Mouse (Mus musculus) neural tube, embryonic 12.5 days (tissue): ENCODE results near the gene Thbs1. TPM values are rescaled to one million over a fixed set of nuclear protein-coding genes. Genes with fewer than 3 reads are reported as not detected.

Experiments
- ATAC-seq: fragments of 200-750 bp; cut with Nextera tagmentation; 2 replicates; pipeline ENCODE4 v1.8.0; 2017; ENCODE audit warnings: low read depth, mild to moderate bottlenecking, moderate TSS enrichment, moderate library complexity; ENCODE audit not compliant: low FRiP score
- H3K27ac ChIP-seq: fragments of 300-500 bp; sonication (generic); 2 replicates; pipeline ENCODE4 v1.5.1; 2016
- H3K27me3 ChIP-seq: fragments of 300-500 bp; sonication (generic); replicated peaks from 2 replicates; pipeline ENCODE4 v1.6.1; 2016; ENCODE audit warnings: mild to moderate bottlenecking
- H3K36me3 ChIP-seq: fragments of 300-500 bp; sonication (generic); 2 replicates; pipeline ENCODE4 v1.6.1; 2016; ENCODE audit warnings: mild to moderate bottlenecking
- H3K4me1 ChIP-seq: fragments of 300-500 bp; sonication (generic); 2 replicates; pipeline ENCODE4 v1.6.1; 2016
- H3K4me2 ChIP-seq: fragments of 300-500 bp; sonication (generic); replicated peaks from 2 replicates; pipeline ENCODE4 v1.6.1; 2016; ENCODE audit warnings: mild to moderate bottlenecking
- H3K4me3 ChIP-seq: fragments of 300-500 bp; sonication (generic); 2 replicates; pipeline ENCODE4 v1.5.1; 2016
- H3K9ac ChIP-seq: fragments of 300-500 bp; sonication (generic); 2 replicates; pipeline ENCODE4 v1.6.1; 2016; ENCODE audit warnings: mild to moderate bottlenecking
- H3K9me3 ChIP-seq: fragments of 300-500 bp; sonication (generic); 2 replicates; pipeline ENCODE4 v1.6.1; 2016; ENCODE audit warnings: mild to moderate bottlenecking
- WGBS: fragments of 180-500 bp; shearing (Covaris S2); methylation state at CpG from one replicate; pipeline ENCODE4 v1.1.7; 2016; 5-methylcytosine and 5-hydroxymethylcytosine counted together
- polyA plus RNA-seq: library from polyadenylated mRNA; unstranded; fragments of >200 nt; fragmentation: Nextera tagmentation; extraction: Ambion mirVana; gene quantifications from 2 replicates; pipeline ENCODE4 v1.2.1, GENCODE M21; 2016

Gene Thbs1
- polyA plus RNA-seq, 1 experiment from 2014 or later, result 15.8 TPM

GRCm38 (mm10) chr2:118160991-118161390 is 49.3 kb downstream of the Thbs1 start:
- Histone ChIP-seq H3K4me3 (no peak overlapping the region), H3K36me3 (no peaks in the 10 kb centered on the region), H3K9me3 (no peaks in the 10 kb centered on the region), H3K27ac (no peak overlapping the region), H3K27me3 (no peaks in the 10 kb centered on the region), H3K4me2 (no peak overlapping the region), H3K4me1 (peaks cover 8% of the 10 kb centered on the region; the same call in 1 of the 2 replicates), H3K9ac (no peak overlapping the region)
- WGBS, result 77% methylated on average over 2 of the region's 2 CpGs
- ATAC-seq, result no peak

GRCm38 (mm10) chr2:118162486-118162885 is 50.8 kb downstream of the Thbs1 start:
- no peaks in the 10 kb centered on the region for H3K9me3 ChIP-seq
- H3K27me3 ChIP-seq, result no peaks in the 10 kb centered on the region
- no peak overlapping the region for H3K9ac ChIP-seq
- no peaks in the 10 kb centered on the region for H3K36me3 ChIP-seq
- no peak overlapping the region for H3K4me3 ChIP-seq
- no peak overlapping the region for H3K27ac ChIP-seq
- WGBS, result 56% methylated on average over 5 of the region's 5 CpGs
- H3K4me2 ChIP-seq, result no peak overlapping the region
- ATAC-seq, result no peak
- peaks cover 8% of the 10 kb centered on the region; the same call in 1 of the 2 replicates for H3K4me1 ChIP-seq

- Histone ChIP-seq H3K9me3 (no peaks in the 10 kb centered on the region), H3K4me3 (no peak overlapping the region), H3K36me3 (no peaks in the 10 kb centered on the region), H3K4me1 (peaks cover 8% of the 10 kb centered on the region; the same call in 1 of the 2 replicates), H3K9ac (no peak overlapping the region), H3K27ac (no peak overlapping the region), H3K27me3 (no peaks in the 10 kb centered on the region), H3K4me2 (no peak overlapping the region)
- ATAC-seq, result no peak
- 83% methylated on average over 6 of the region's 6 CpGs for WGBS
These were observed 52.5 kb downstream of the Thbs1 start for GRCm38 (mm10) chr2:118164137-118164536.

GRCm38 (mm10) chr2:118165691-118166090 is 54.0 kb downstream of the Thbs1 start:
- Histone ChIP-seq H3K9me3 (no peaks in the 10 kb centered on the region), H3K4me2 (no peak overlapping the region), H3K4me3 (no peak overlapping the region), H3K27me3 (no peaks in the 10 kb centered on the region), H3K9ac (no peak overlapping the region), H3K4me1 (peaks cover 4% of the 10 kb centered on the region; the same call in 1 of the 2 replicates), H3K36me3 (no peaks in the 10 kb centered on the region), H3K27ac (no peak overlapping the region)
- WGBS, result 89% methylated on average over 2 of the region's 2 CpGs
- ATAC-seq, result no peak

- no peak for ATAC-seq
- no peak overlapping the region for H3K9ac ChIP-seq
- no peak overlapping the region for H3K4me3 ChIP-seq
- H3K27me3 ChIP-seq, result no peaks in the 10 kb centered on the region
- 67% methylated on average over 4 of the region's 4 CpGs for WGBS
- H3K36me3 ChIP-seq, result no peaks in the 10 kb centered on the region
- H3K4me1 ChIP-seq, result no peaks in the 10 kb centered on the region
- H3K27ac ChIP-seq, result no peak overlapping the region
- no peak overlapping the region for H3K4me2 ChIP-seq
- no peaks in the 10 kb centered on the region for H3K9me3 ChIP-seq
These were observed 56.1 kb downstream of the Thbs1 start for GRCm38 (mm10) chr2:118167731-118168130.

- WGBS, result 81% methylated on average over 1 of the region's 1 CpGs
- Histone ChIP-seq H3K4me2 (no peak overlapping the region), H3K4me3 (no peak overlapping the region), H3K9me3 (no peaks in the 10 kb centered on the region), H3K27ac (no peak overlapping the region), H3K36me3 (no peaks in the 10 kb centered on the region), H3K4me1 (no peaks in the 10 kb centered on the region), H3K9ac (no peak overlapping the region), H3K27me3 (no peaks in the 10 kb centered on the region)
- ATAC-seq, result no peak
These were observed 56.5 kb downstream of the Thbs1 start for GRCm38 (mm10) chr2:118168225-118168624.

GRCm38 (mm10) chr2:118174558-118175383 is 63.1 kb downstream of the Thbs1 start:
- no peaks in the 10 kb centered on the region for H3K4me1 ChIP-seq
- no peak for ATAC-seq
- H3K27me3 ChIP-seq, result no peaks in the 10 kb centered on the region
- no peak overlapping the region for H3K4me3 ChIP-seq
- 0 out of 2 replicates have a peak, but pooled peaks cover 7% of the 10 kb centered on the region for H3K9me3 ChIP-seq
- H3K36me3 ChIP-seq, result no peaks in the 10 kb centered on the region
- no peak overlapping the region for H3K27ac ChIP-seq
- no peak overlapping the region for H3K4me2 ChIP-seq
- WGBS, result 88% methylated on average over 10 of the region's 10 CpGs
- no peak overlapping the region for H3K9ac ChIP-seq

Other genes with a start within 250 kb of the Thbs1 start
- 1.5 and 2.5 TPM in 2 replicates for gene Fsip1, start 145.1 kb downstream of the Thbs1 start, polyA plus RNA-seq